Comparison of ENCODE assay signal across 9 mouse cellular contexts in genomic region chr14:72532028-72532917, GRCm38 (mm10). TPM values are rescaled to one million over a fixed set of nuclear protein-coding genes. Genes with fewer than 3 reads are reported as not detected.
DNase-seq lines count a peak whose midpoint lies in the region; ATAC-seq and TF ChIP-seq lines count a peak whose summit lies in the region.
"Had no signal": no experiment of that assay in that cellular context is flagged by ENCODE, and none has a peak within 500 bp of the region (broad histone marks: within the 10 kb centered on the region; RNA-seq: fewer than 3 reads in every experiment).

No protein-coding gene starts in this region.

- no peak for TF ChIP-seq CTCF in embryonic fibroblast, embryonic 13.5 days (IDR thresholded peaks at IDR 0.05; ENCODE audit: borderline replicate concordance, insufficient read depth, low read length)

- TF ChIP-seq POLR2A in embryonic fibroblast, embryonic 13.5 days (IDR thresholded peaks at IDR 0.05; ENCODE audit: low read depth, low read length) = no peak

- peaks cover 10% of the 10 kb centered on the region for H3K4me1 ChIP-seq in heart, embryonic 16.5 days (ENCODE audit: control insufficient read depth, insufficient read depth, low read length)
- H3K4me1 ChIP-seq in embryonic fibroblast, embryonic 13.5 days (ENCODE audit: control insufficient read depth, insufficient read depth, low read length) = no peaks in the 10 kb centered on the region
- H3K4me1 ChIP-seq in midbrain, embryonic 10.5 days = peaks cover 13% of the 10 kb centered on the region

- H3K36me3 ChIP-seq in heart, embryonic 16.5 days (ENCODE audit: control insufficient read depth, insufficient read depth) = no peaks in the 10 kb centered on the region
- H3K36me3 ChIP-seq in midbrain, embryonic 10.5 days = 0 out of 2 replicates have a peak, but pooled peaks cover 3% of the 10 kb centered on the region

- H3K9me3 ChIP-seq in heart, embryonic 16.5 days (replicated peaks; ENCODE audit: control insufficient read depth, low read length) = no peaks in the 10 kb centered on the region
- no peaks in the 10 kb centered on the region for H3K9me3 ChIP-seq in midbrain, embryonic 10.5 days (replicated peaks)

- no peak for DNase-seq in heart, adult 8-10 months (ENCODE audit: low spot score)
- peak; percentile 14 for DNase-seq in WW6 (ENCODE audit: low read depth, low spot score)
- peak; percentile 79 for DNase-seq in kidney, adult 9 months
- peak; percentile 58 for DNase-seq in midbrain, embryonic 10.5 days (ENCODE audit: low spot score)
- DNase-seq in urinary bladder, postnatal 14 days (ENCODE audit: low spot score) = no peak
- no peak for DNase-seq in ovary, postnatal 14 days (ENCODE audit: low spot score)

- peaks cover 39% of the 10 kb centered on the region for H3K27me3 ChIP-seq in heart, embryonic 16.5 days (ENCODE audit: control insufficient read depth, insufficient read depth, low read length)
- peaks cover 40% of the 10 kb centered on the region for H3K27me3 ChIP-seq in midbrain, embryonic 10.5 days (ENCODE audit: low read depth, poor library complexity, severe bottlenecking)

- no peak overlapping the region for H3K27ac ChIP-seq in heart, embryonic 16.5 days (ENCODE audit: low read length)
- H3K27ac ChIP-seq in embryonic fibroblast, embryonic 13.5 days (ENCODE audit: insufficient read depth, low read length) = no peak overlapping the region
- no peak overlapping the region for H3K27ac ChIP-seq in midbrain, embryonic 10.5 days (replicated peaks)

- H3K4me2 ChIP-seq in heart, embryonic 16.5 days (ENCODE audit: low read depth, low read length) = peak overlapping the region; percentile 78

- WGBS in heart, embryonic 16.5 days = 2% methylated on average over 54 of the region's 54 CpGs
- 6% methylated on average over 54 of the region's 54 CpGs for WGBS in midbrain, embryonic 10.5 days

- 0 out of 2 replicates have a peak overlapping the region, but pooled peaks have one; percentile 25 for H3K9ac ChIP-seq in heart, embryonic 16.5 days (ENCODE audit: low read length)

- H3K4me3 ChIP-seq in heart, embryonic 16.5 days (ENCODE audit: low read length) = peak overlapping the region; percentile 51
- peak overlapping the region; percentile 19 for H3K4me3 ChIP-seq in embryonic fibroblast, embryonic 13.5 days (ENCODE audit: insufficient read depth, low read length)
- peak overlapping the region; percentile 63 for H3K4me3 ChIP-seq in midbrain, embryonic 10.5 days

- ATAC-seq in heart, embryonic 16.5 days (replicated peaks; ENCODE audit: extremely low read depth, insufficient read depth, low FRiP score) = no peak

RNA-seq across cellular contexts. Expression of gene Gm9195, which starts 40.6 kb away (rescaled TPM):
- 0.01 TPM in 2 replicates for polyA plus RNA-seq in heart, embryonic 16.5 days (2015; fragmentation: Nextera tagmentation; extraction: Ambion mirVana)
- not detected for total RNA-seq in heart, adult 8-10 months (2022)
- not detected in 2 replicates for polyA plus RNA-seq in embryonic fibroblast, embryonic 13.5 days (2011; ENCODE audit: insufficient read length, low read depth, missing spikeins)
- polyA plus RNA-seq in midbrain, embryonic 10.5 days (2016; fragmentation: Nextera tagmentation; extraction: Ambion mirVana) = not detected in 2 replicates
- total RNA-seq: neutrophil, adult 5-6 weeks had no signal

Comparison
In these comparisons a context has a peak if more than half of its experiments do, and no peak if none do; other contexts are left out.
1. DNase-seq: peak in WW6 (single experiment), kidney, adult 9 months (single experiment) and midbrain, embryonic 10.5 days (single experiment); none in heart, adult 8-10 months (single experiment), urinary bladder, postnatal 14 days (single experiment) and ovary, postnatal 14 days (single experiment).
2. Peak in every context shown above with its lines, with median percentiles within 50 percentile points of each other: H3K4me3 ChIP-seq.